Mouse (Mus musculus): ENCODE measurements around the gene Fbp1.
"Not testable (repeated sequence)": the region's sequence is repeated elsewhere in the genome, so short reads cannot be mapped to it uniquely, and the experiment has no call there.

Gene Fbp1

DNA sequence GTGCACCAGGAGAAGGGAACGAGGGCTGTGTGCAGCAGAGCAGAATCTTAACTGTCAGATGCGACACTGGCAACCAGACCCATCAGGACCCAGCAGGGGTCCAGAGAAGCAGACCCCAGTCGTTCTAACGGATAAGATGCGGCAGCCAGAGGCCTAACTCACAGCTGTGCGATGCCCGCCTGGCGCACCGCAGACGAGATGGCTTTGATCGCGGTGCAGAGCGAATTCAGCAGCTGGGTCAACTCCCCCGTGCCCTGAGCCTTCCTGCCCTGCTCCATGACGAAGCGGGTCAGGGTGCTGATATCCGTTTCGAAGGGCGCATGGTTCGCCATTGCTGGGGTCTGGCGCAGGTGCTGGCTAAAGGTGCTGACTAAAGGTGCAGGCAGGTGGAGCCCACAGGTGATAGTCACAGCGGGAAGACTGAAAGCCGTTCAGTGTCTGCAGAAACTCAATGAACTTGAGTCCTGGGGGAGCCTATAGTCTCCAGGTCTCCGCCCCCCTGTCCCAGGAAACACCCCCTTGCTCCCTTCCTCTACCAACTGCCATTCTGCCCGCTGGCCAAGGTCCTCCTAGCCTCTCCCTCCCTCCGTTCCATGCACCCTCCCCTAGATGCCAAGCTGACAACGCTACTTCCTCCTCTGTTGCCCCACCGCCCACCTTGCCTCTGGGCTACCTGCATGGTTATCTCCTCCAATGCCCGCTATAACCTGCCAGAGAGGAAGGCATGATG is at the start of gene Fbp1:
Gene Fbp1, minus strand, starts transcription at position 571 of the 730 bp plus-strand sequence.
- no peak for DNase-seq (ENCODE audit: low read depth)

DNA sequence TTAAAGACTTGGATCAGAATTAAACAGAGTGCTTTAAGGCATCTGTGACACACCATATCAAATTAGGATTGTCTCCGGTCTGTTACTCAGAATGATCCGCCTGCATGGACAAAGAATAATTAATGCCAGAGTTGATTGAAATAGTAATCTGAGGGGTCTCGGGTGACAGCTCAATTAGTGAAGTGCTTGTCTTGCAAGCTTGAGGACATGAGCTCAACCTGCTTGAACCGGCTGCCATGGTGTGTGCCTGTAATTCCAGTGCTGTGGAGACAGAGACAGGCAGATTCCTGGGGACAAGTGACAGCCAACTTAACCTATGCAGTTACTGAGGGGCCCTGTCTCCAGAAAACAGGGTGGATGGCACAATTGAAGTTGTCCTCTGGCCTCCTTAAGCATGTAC is 44.4 kb upstream of the Fbp1 start:
- no peak for DNase-seq (ENCODE audit: low read depth)

DNA sequence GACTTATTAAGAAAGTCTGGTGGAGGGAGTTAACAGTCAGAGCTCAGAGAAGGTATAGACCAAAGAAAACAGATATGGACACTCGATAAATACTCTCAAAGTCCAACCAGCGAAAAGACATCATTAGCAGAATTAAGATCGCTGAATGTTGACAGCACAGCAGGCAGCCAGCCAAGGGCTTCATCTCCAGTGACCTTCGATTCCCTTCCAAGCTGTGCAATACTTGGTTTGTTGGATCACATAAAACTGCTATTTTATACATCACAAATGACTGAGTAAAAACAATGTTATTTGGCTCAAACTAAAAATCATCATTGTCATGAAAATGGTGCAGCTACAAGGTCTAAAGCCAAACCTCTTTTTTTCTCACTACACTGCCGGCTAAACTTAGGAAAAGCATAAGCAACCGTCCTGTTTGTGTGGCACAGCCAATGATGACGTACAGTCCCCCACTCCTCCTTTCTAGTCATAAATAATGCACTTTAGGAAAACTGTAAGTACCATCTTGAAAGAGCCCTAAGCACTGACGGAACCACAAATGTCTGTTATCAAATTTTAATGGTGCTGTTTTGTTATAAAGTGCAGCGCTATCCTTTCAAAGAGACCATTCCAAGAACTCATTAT is 41.8 kb upstream of the Fbp1 start:
- DNase-seq (ENCODE audit: low read depth): no peak

DNA sequence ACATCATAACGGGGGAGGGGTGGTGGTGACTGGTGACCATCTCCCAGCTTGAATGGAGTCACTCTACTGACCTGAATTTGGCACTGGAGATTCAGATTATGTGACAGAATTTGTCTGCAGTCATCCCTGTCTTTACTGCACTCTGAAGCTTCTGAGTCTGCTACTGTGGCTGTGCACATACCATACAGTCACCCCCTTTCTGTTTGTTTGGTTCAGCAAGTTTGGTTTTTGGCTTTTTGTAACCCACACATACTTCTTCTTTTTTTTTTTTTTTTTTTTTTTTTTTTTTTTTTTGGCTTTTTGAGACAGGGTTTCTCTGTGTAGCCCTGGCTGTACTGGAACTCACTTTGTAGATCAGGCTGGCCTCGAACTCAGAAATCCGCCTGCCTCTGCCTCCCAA is 41.1 kb upstream of the Fbp1 start:
- not testable (repeated sequence) for DNase-seq (ENCODE audit: low read depth)

DNA sequence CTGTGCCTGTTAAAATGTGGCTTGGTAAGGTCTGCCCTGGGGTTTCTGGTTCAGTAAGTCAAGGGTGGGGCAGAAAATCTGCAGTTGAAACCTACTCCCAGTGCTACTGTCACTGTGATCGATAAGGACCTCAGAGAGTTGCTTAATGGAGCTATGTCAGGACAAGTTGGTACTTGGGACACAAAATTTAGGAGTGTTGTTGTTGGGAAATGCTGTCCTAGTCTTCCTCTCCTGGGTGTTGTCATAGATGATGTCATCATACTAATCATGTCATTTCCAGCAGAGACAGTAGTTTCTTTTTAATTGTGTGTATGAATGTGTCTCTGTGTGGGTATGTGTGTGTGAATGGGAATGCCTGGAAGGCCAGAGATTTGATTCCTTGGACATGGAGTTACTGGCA is 39.4 kb upstream of the Fbp1 start:
- DNase-seq (ENCODE audit: low read depth): no peak

DNA sequence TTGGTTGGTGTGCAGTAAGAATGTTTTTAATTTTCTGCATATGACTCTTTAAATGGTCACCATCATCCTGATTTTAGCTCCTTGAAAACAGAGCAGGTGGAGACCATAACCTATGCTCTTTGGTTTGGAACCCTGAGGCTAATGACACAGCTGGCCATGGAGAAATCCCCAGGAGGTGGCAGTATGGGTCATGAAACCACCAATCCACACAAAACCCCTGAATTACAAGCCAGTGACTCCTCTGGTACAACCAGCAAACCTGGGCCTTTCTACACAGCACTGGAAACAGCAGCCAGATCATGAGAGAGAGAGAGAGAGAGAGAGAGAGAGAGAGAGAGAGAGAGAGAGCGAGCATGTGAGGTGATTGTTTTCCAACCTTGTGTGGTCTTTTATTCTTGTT is 38.4 kb upstream of the Fbp1 start:
- peak; percentile 72 for DNase-seq (ENCODE audit: low read depth)

GRCm38 (mm10) chr13:62923182-62923581 is 35.1 kb upstream of the Fbp1 start:
- DNase-seq (ENCODE audit: low read depth): no peak

DNA sequence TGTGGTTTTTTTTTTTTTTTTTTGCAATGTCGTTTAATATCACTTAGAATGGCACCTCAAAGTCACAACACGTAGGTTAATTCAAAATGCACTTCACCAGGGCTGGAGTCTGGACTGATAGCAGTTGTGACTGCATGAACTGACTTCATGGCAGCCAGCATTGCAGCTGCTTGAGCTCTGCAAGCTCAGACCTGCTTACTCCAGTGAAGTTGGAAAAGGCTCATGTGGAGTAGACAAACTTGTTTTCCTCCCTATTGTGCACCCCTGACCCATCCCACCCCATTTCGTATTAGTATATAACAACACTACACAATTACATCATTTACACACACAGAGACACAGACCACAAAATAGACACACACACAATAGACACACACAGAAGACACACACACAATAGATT is 34.6 kb upstream of the Fbp1 start:
- DNase-seq (ENCODE audit: low read depth): no peak

DNA sequence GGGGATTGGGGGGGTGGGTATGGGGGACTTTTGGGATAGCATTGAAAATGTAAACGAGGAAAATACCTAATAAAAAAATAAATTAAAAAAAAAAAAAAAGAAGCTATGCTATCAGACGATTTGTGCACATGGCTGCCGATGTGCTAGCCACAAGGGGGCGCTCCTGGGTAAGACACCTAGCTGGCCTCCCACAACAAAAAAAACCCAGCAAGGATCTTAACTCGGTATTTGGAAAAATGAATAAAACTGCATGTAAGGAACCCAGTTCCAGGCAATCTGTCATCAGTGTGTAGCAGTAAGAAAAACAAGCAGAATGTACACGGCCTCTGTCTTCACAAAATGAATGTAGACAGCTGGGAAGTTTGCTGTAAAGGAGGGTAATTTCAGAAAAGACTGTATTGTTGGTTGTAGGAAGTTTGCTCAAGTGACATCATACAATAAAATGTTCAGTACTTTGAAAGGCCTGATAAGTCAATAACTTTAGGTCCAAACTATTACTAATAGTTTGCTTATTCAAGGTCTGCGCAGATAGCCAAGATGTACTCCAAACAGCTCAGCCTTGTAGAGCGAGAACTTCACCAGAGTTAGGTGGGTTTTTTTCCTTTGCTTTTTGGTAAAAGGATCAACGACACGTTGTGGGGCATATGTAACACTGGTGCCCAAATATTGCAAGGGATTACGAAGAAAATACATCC is 31.7 kb upstream of the Fbp1 start:
- peak; percentile 80 for DNase-seq (ENCODE audit: low read depth)

GRCm38 (mm10) chr13:62917416-62918110 is 29.5 kb upstream of the Fbp1 start:
- DNase-seq (ENCODE audit: low read depth): peak; percentile 11

DNA sequence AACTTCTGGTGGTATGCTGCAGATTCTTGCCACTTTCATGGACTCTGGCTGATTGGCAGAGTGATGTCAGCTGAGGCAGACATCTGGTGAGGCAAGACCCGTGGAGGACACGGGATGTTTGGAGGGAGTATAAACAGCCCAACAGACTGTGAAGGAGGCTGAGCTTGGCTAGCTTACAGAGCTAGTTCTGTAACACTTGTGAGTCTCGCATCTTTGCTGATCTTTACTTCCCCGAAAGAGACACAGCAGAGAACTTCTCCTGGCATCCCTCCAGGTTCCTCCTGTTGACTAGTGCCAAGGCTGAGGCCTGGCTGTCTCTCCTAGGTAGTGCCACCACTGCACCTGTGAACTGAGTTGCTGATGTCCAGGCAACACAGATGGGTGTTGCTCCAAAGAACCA is 28.6 kb upstream of the Fbp1 start:
- peak; percentile 16 for DNase-seq (ENCODE audit: low read depth)

- DNase-seq (ENCODE audit: low read depth): no peak
These were observed 23.5 kb upstream of the Fbp1 start for GRCm38 (mm10) chr13:62911575-62911974.

GRCm38 (mm10) chr13:62910206-62910605 is 22.1 kb upstream of the Fbp1 start:
- no peak for DNase-seq (ENCODE audit: low read depth)

- no peak for DNase-seq (ENCODE audit: low read depth)
These were observed 21.7 kb upstream of the Fbp1 start for GRCm38 (mm10) chr13:62909776-62910175.

- DNase-seq (ENCODE audit: low read depth): no peak
These were observed 20.1 kb upstream of the Fbp1 start for GRCm38 (mm10) chr13:62908163-62908559.

GRCm38 (mm10) chr13:62907527-62908162 is 19.6 kb upstream of the Fbp1 start:
- no peak for DNase-seq (ENCODE audit: low read depth)

DNA sequence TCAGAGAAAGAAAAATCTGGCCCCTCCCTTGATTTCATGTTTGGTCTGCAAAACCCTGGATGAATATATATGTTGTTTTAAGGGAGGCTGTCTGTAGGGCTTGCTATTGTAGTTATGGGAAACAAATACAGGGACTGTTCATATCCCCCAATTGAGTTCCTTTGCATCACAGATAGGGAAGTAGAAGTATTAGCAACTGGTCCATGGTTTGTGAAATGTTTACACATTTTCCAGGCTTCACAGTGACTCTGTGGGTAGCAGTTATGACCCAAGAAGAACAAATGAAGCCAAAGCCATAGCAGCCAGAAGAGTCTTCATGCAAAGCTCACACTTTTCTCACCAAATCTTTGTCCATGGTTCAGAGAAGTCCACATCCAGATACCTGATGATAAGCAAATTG is 13.1 kb upstream of the Fbp1 start:
- peak; percentile 17 for DNase-seq (ENCODE audit: low read depth)

DNA sequence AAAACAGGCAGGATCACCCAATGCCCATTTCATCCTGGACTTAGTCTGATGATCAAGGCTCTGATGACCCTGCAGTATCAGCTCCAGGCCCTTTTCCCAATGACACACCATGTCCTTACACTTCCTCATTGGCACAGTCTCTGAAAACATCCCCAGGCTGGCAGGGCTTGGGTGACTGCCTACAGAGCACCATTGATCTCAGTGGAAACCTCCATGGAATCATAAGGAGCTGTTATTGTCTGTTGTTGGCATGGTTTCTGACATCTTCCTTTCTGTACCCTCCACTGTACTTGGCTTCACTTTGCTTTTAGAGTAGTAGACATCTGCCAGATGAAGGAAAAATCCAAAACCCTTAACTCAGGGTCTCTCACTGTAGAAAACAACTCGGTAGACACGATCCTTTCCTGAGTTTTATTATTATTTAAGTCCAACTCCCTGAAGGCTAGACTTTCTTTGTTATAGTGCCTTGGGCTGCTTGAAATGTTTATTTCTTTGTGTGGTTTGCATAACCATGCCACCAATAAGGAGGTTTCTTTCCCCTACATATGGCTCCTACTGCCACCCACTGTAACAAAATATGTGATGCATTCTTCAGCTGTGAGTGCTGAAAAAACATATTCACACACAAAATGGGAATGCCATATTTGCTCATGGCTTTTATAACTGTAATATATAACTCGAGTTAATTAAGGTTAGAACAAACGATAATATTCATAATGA is 10.0 kb upstream of the Fbp1 start:
- DNase-seq (ENCODE audit: low read depth): no peak

- DNase-seq (ENCODE audit: low read depth): no peak
These were observed 5.2 kb upstream of the Fbp1 start for GRCm38 (mm10) chr13:62893044-62893842.

DNA sequence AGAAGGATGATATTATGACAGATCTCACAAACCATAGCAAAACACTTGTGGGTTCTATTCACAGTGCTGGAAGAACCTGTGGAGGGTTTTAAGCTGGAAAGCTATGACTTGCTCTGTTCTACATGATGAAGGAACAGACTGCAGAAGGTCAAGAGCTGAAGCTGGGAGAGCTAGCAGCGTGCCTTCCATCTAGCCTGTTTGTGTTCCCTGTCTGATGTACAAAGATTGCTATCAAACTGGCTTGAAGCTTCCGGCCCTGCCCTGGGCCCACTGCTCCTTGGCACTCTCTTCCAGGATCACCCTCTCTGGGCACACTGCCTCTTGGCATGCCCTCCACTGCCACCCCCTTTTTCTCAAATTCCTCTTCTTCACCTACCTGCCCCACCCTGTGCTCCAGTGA is 1.2 kb upstream of the Fbp1 start:
- no peak for DNase-seq (ENCODE audit: low read depth)

DNA sequence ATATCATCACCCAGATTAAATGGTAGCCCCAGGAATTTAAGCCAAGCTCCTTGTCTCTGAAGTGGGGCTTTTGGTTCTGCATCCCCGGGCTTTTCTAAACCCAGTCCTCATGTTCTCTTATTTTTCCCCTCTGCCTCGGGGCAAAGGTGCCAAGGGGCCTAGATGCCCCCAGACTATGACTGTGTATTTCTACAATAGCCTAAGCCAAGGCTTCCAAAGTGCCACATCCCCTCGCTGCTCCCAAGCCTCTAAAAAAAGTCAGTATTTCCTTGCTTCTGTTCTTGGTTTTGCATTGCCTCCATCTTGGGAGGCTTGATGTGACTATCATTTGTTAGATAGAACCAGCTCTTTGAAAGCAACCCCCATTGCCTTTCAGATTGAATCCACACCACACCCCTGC is 3.5 kb downstream of the Fbp1 start:
- DNase-seq (ENCODE audit: low read depth): no peak

All from 416B (cell line).